Mouse (Mus musculus) heart, embryonic 11.5 days (tissue): ENCODE measurements around the gene Nup98. TPM values are rescaled to one million over a fixed set of nuclear protein-coding genes. Genes with fewer than 3 reads are reported as not detected.

Experiments used
- ATAC-seq: fragments of 200-750 bp; cut with Nextera tagmentation; replicated peaks from 2 replicates; pipeline ENCODE4 v1.8.0; 2017; ENCODE audit warnings: moderate library complexity; ENCODE audit not compliant: insufficient number of reproducible peaks, low FRiP score, low TSS enrichment
- H3K27ac ChIP-seq: fragments of 300-500 bp; sonication (generic); 2 replicates; pipeline ENCODE4 v1.5.1; 2014; ENCODE audit warnings: mild to moderate bottlenecking, low read depth, low read length
- H3K27me3 ChIP-seq: fragments of 300-500 bp; sonication (generic); 2 replicates; pipeline ENCODE4 v1.6.1; 2014; ENCODE audit warnings: mild to moderate bottlenecking, low read length, mixed read lengths; ENCODE audit not compliant: control insufficient read depth, insufficient read depth
- H3K36me3 ChIP-seq: fragments of 300-500 bp; sonication (generic); 2 replicates; pipeline ENCODE4 v1.6.1; 2014; ENCODE audit warnings: mild to moderate bottlenecking, low read length, moderate library complexity, mixed read lengths; ENCODE audit not compliant: control insufficient read depth, insufficient read depth
- H3K4me1 ChIP-seq: fragments of 300-500 bp; sonication (generic); 2 replicates; pipeline ENCODE4 v1.6.1; 2014; ENCODE audit warnings: low read length; ENCODE audit not compliant: control insufficient read depth, insufficient read depth
- H3K4me2 ChIP-seq: fragments of 300-500 bp; sonication (generic); 2 replicates; pipeline ENCODE4 v1.6.1; 2014; ENCODE audit warnings: mild to moderate bottlenecking, moderate library complexity
- H3K4me3 ChIP-seq: fragments of 300-500 bp; sonication (generic); 2 replicates; pipeline ENCODE4 v1.5.1; 2014; ENCODE audit warnings: low read depth, low read length
- H3K9ac ChIP-seq: fragments of 300-500 bp; sonication (generic); 2 replicates; pipeline ENCODE4 v1.6.1; 2014; ENCODE audit warnings: mild to moderate bottlenecking, low read depth, low read length, moderate library complexity
- H3K9me3 ChIP-seq: fragments of 300-500 bp; sonication (generic); replicated peaks from 2 replicates; pipeline ENCODE4 v1.6.1; 2016; ENCODE audit warnings: low read length; ENCODE audit not compliant: control insufficient read depth
- WGBS: fragments of 180-500 bp; shearing (Covaris S2); extraction: QIAGEN DNeasy Blood & Tissue Kit; methylation state at CpG from one replicate; pipeline ENCODE4 v1.1.7; 2014; ENCODE audit not compliant: insufficient replicate concordance; 5-methylcytosine and 5-hydroxymethylcytosine counted together
- polyA plus RNA-seq: library from polyadenylated mRNA; unstranded; fragments of >200 nt; fragmentation: Nextera tagmentation; extraction: Ambion mirVana; gene quantifications from 2 replicates; pipeline ENCODE4 v1.2.1, GENCODE M21; 2014

The Nup98 gene
- polyA plus RNA-seq, 1 experiment from 2014 or later, result 36.1 TPM

DNA sequence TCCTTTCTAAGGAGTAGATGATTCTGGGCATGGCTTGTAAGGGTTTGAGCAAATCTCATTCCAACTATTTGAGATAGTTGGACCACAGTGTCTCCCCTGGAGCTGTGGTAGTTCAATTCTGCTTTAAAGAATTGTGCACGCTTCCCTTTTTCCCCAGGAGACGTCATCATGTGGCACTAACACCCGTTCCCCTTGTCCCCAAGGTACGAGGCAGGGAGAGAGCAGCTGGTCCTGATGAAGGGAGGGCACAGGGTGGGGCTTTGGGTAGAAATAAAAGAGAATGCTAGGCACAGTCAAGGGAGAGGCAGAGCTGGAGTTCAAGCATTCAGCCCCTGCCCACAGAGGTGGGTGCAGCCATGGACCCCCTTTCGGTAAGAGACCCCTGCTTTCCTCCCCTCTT lies 127.2 kb downstream of the Nup98 start, which contains the start of gene Trpc2:
Gene Trpc2, plus strand, starts transcription at position 301 of the 400 bp plus-strand sequence.
- no peak for ATAC-seq
- H3K4me2 ChIP-seq, result no peak within 1 kb of the TSS
- no peaks in the 10 kb centered on the region for H3K9me3 ChIP-seq
- no peak within 1 kb of the TSS for H3K9ac ChIP-seq
- no peaks in the 10 kb centered on the region for H3K4me1 ChIP-seq
- WGBS, result 89% methylated on average over 5 of the region's 5 CpGs
- no peak within 1 kb of the TSS for H3K4me3 ChIP-seq
- H3K36me3 ChIP-seq, result peaks cover 30% of the 10 kb centered on the region
- H3K27ac ChIP-seq, result no peak within 1 kb of the TSS
- no peaks in the 10 kb centered on the region for H3K27me3 ChIP-seq

DNA sequence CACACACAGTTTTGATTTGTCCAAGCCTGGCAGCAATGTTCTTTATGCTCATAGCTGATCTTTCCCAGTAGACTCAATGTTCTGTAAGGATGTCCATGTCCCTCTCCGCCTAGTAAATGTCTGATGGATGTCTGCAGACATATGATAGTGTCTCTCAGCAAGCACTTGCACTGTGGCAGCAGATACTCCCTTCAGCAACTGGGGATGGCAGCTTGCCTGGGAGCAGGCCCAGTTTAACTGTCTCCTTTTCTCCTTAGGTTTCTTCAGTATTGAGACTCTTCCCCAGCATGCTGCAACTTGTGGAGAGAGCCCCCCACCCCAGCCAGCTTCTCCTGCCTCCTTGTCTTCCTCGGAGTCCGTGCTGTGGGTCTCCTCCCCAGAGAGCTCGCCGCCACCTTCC lies 128.2 kb downstream of the Nup98 start:
- H3K36me3 ChIP-seq, result peaks cover 34% of the 10 kb centered on the region
- ATAC-seq, result no peak
- no peak overlapping the region for H3K9ac ChIP-seq
- no peaks in the 10 kb centered on the region for H3K4me1 ChIP-seq
- H3K9me3 ChIP-seq, result no peaks in the 10 kb centered on the region
- H3K27me3 ChIP-seq, result no peaks in the 10 kb centered on the region
- no peak overlapping the region for H3K4me2 ChIP-seq
- no peak overlapping the region for H3K4me3 ChIP-seq
- no peak overlapping the region for H3K27ac ChIP-seq
- WGBS, result 95% methylated on average over 5 of the region's 5 CpGs

DNA sequence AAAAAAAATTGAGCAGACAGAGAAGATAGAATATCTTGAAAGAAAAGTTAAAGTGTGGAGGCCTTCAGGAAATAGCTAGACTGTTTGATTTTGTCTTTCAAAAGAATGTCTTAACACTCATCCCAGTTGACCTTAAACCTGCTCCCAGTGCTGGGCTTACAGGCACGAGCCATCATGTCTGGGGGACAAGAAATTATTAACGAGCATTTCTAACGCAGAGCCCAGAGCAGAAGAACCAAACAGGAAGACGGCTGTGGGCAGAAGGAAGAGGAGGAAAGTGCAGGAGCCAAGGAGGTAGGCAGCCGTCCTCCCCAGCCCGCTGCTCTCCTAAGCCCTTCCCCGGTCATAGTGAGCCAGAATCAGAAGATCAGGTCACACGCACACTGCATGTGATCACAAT lies 129.7 kb downstream of the Nup98 start:
- Histone ChIP-seq H3K4me1 (no peaks in the 10 kb centered on the region), H3K4me3 (no peak overlapping the region), H3K27me3 (no peaks in the 10 kb centered on the region), H3K36me3 (peaks cover 44% of the 10 kb centered on the region), H3K4me2 (no peak overlapping the region), H3K9me3 (no peaks in the 10 kb centered on the region), H3K9ac (no peak overlapping the region), H3K27ac (no peak overlapping the region)
- WGBS, result 89% methylated on average over 8 of the region's 8 CpGs
- no peak for ATAC-seq

DNA sequence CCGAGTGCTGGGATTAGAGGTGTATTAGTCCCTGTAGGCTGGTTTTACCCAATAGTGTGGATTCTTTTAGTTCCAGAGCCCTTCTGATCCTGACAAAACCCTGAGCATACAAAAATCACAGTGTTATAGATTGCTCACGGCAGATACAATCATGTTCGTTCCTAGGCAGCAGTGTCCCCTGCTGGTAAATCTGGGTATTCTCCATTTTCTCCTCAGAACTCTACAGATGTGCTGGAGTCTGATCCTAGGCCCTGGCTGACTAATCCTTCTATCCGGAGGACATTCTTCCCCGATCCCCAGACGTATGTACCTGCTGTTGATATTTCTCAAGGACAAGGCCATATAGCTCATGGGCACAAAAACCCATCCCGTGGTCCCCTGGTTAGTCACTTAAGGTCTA lies 131.5 kb downstream of the Nup98 start:
- no peaks in the 10 kb centered on the region for H3K9me3 ChIP-seq
- peaks cover 52% of the 10 kb centered on the region for H3K36me3 ChIP-seq
- H3K4me2 ChIP-seq, result no peak overlapping the region
- no peak overlapping the region for H3K27ac ChIP-seq
- H3K27me3 ChIP-seq, result no peaks in the 10 kb centered on the region
- 80% methylated on average over 7 of the region's 7 CpGs for WGBS
- ATAC-seq, result no peak
- H3K4me1 ChIP-seq, result no peaks in the 10 kb centered on the region
- no peak overlapping the region for H3K4me3 ChIP-seq
- no peak overlapping the region for H3K9ac ChIP-seq

DNA sequence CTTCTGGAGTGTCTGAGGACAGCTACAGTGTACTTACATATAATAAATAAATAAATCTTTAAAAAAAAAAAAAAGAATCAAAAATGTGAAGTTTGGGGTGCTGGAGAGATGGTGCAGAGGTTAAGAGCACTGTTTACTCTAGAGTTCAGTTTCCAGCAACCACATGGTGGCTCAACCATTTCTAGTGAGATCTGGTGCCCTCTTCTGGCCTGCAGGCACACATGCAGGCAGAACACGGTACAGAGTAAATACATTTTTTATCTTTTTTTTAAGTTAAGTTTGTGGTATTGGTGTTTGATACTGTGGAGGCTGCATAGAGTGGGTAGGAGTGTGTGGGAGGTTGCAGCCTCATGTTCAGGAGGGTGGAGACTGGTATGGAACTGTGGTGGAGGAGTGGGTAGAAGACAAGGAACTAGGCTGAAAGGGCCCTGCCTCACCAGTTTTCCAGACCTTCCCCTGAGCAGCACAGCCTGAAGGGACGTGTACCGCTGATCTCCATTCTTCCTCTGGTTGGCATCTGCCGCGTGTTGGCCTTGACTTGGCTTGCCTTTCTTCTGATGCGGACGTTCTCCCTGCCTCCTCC lies 133.2 kb downstream of the Nup98 start:
- 81% methylated on average over 7 of the region's 7 CpGs for WGBS
- Histone ChIP-seq H3K27ac (no peak overlapping the region), H3K9ac (no peak overlapping the region), H3K27me3 (no peaks in the 10 kb centered on the region), H3K36me3 (peaks cover 50% of the 10 kb centered on the region), H3K4me3 (no peak overlapping the region), H3K9me3 (no peaks in the 10 kb centered on the region), H3K4me1 (no peaks in the 10 kb centered on the region), H3K4me2 (no peak overlapping the region)
- ATAC-seq, result no peak

Other genes starting within 250 kb of the Nup98 start
- gene Il18bp, start 191.5 kb downstream of the Nup98 start, polyA plus RNA-seq, result 1.4 and 1.7 TPM in 2 replicates
- 20.2 and 22.0 TPM in 2 replicates for gene Rnf121, start 144.7 kb downstream of the Nup98 start, polyA plus RNA-seq
- 15.7 and 18.3 TPM in 2 replicates for gene Xndc1, start 144.7 kb downstream of the Nup98 start, polyA plus RNA-seq
- gene Xntrpc, start 144.5 kb downstream of the Nup98 start, polyA plus RNA-seq, result 0.70 and 1.4 TPM in 2 replicates
- gene Trpc2, start 127.1 kb downstream of the Nup98 start, polyA plus RNA-seq, result not detected in 2 replicates
- 9.5 and 9.8 TPM in 2 replicates for gene Art1, start 108.4 kb downstream of the Nup98 start, polyA plus RNA-seq
- 0.84 and 1.9 TPM in 2 replicates for gene Art5, start 100.7 kb downstream of the Nup98 start, polyA plus RNA-seq
- gene Chrna10, start 93.3 kb downstream of the Nup98 start, polyA plus RNA-seq, result not detected in 2 replicates
- gene Pgap2, start within 50 bp of the Nup98 start, polyA plus RNA-seq, result 52.0 and 53.5 TPM in 2 replicates
- gene Rhog, start 45.9 kb upstream of the Nup98 start, polyA plus RNA-seq, result 47.5 and 59.6 TPM in 2 replicates
- 9.1 and 13.5 TPM in 2 replicates for gene Stim1, start 57.6 kb upstream of the Nup98 start, polyA plus RNA-seq
- gene Rrm1, start 231.5 kb upstream of the Nup98 start, polyA plus RNA-seq, result 160 and 162 TPM in 2 replicates